Mouse (Mus musculus) cortical plate, adult 2 months (tissue): ENCODE data around the gene Pan2. TPM values are rescaled to one million over a fixed set of nuclear protein-coding genes. Genes with fewer than 3 reads are reported as not detected.
"Not testable (repeated sequence)": the region's sequence is repeated elsewhere in the genome, so short reads cannot be mapped to it uniquely, and the experiment has no call there.

Experiments used
- H3K27ac ChIP-seq: fragments of 200-500 bp; 2 replicates; pipeline ENCODE4 v1.5.1; 2012; ENCODE audit warnings: low read length, control low read depth, inconsistent platforms; ENCODE audit not compliant: insufficient read depth
- H3K4me1 ChIP-seq: fragments of 200-500 bp; 2 replicates; pipeline ENCODE4 v1.6.1; 2011; ENCODE audit warnings: low read length; ENCODE audit not compliant: control insufficient read depth, insufficient read depth
- H3K4me3 ChIP-seq: fragments of 200-500 bp; 2 replicates; pipeline ENCODE4 v1.5.1; 2011; ENCODE audit warnings: mild to moderate bottlenecking, low read length, control low read depth; ENCODE audit not compliant: insufficient read depth
- CTCF ChIP-seq: fragments of 200-500 bp; IDR thresholded peaks from 2 replicates; pipeline ENCODE4 v1.5.1; 2011; ENCODE audit warnings: mild to moderate bottlenecking, control low read depth, low read length; ENCODE audit not compliant: insufficient read depth; ENCODE audit errors: extremely low read depth
- POLR2A ChIP-seq: fragments of 200-500 bp; IDR thresholded peaks from 2 replicates; pipeline ENCODE4 v1.6.1; 2011; ENCODE audit warnings: mild to moderate bottlenecking, low read length, control low read depth; ENCODE audit not compliant: insufficient read depth; ENCODE audit errors: extremely low read depth
- polyA plus RNA-seq: library from polyadenylated mRNA; depleted of rRNA; stranded (reverse); fragments of >200 nt; gene quantifications from 2 replicates; pipeline ENCODE4 v1.2.3, GENCODE M21; 2012

The Pan2 gene
- polyA plus RNA-seq, 1 experiment: 22.8 TPM

GRCm38 (mm10) chr10:128268371-128268770, 34.8 kb upstream of the Pan2 start, which contains the start of gene Apof:
Gene Apof (plus strand): TSS chr10:128268671.
- no peak for TF ChIP-seq CTCF
- no peak for TF ChIP-seq POLR2A
- Histone ChIP-seq H3K27ac (no peak within 1 kb of the TSS), H3K4me3 (no peak within 1 kb of the TSS), H3K4me1 (0 out of 2 replicates have a peak, but pooled peaks cover 1% of the 10 kb centered on the region)

GRCm38 (mm10) chr10:128269206-128269910, 33.8 kb upstream of the Pan2 start:
- H3K27ac ChIP-seq: no peak overlapping the region
- TF ChIP-seq CTCF (no peak), POLR2A (no peak)
- 0 out of 2 replicates have a peak, but pooled peaks cover 1% of the 10 kb centered on the region for H3K4me1 ChIP-seq
- H3K4me3 ChIP-seq: no peak overlapping the region; the same call in 1 of the 2 replicates

- Histone ChIP-seq H3K27ac (0 out of 2 replicates have a peak within 1 kb of the TSS, but pooled peaks have one; percentile 11), H3K4me1 (0 out of 2 replicates have a peak, but pooled peaks cover 1% of the 10 kb centered on the region), H3K4me3 (peak within 1 kb of the TSS; percentile 78)
- TF ChIP-seq CTCF: no peak
- peak; percentile 91 for TF ChIP-seq POLR2A
These were observed 32.8 kb upstream of the Pan2 start, which contains the start of gene Stat2 for GRCm38 (mm10) chr10:128270287-128270841. Gene Stat2 (plus strand): TSS chr10:128270559.

- 0 out of 2 replicates have a peak, but pooled peaks cover 1% of the 10 kb centered on the region for H3K4me1 ChIP-seq
- H3K27ac ChIP-seq: 0 out of 2 replicates have a peak overlapping the region, but pooled peaks have one; percentile 11
- TF ChIP-seq POLR2A (no peak), CTCF (no peak)
- peak overlapping the region; percentile 78 for H3K4me3 ChIP-seq
These were observed 32.3 kb upstream of the Pan2 start for GRCm38 (mm10) chr10:128270866-128271265.

GRCm38 (mm10) chr10:128271883-128272282, 31.3 kb upstream of the Pan2 start:
- Histone ChIP-seq H3K4me1 (0 out of 2 replicates have a peak, but pooled peaks cover 1% of the 10 kb centered on the region), H3K4me3 (no peak overlapping the region), H3K27ac (no peak overlapping the region)
- no peak for TF ChIP-seq CTCF
- TF ChIP-seq POLR2A: no peak

- not testable (repeated sequence) for H3K4me3 ChIP-seq, H3K4me1 ChIP-seq, H3K27ac ChIP-seq
These were observed 30.2 kb upstream of the Pan2 start for GRCm38 (mm10) chr10:128272819-128273439.

- H3K27ac ChIP-seq, H3K4me3 ChIP-seq, H3K4me1 ChIP-seq: not testable (repeated sequence)
These were observed 27.8 kb upstream of the Pan2 start for GRCm38 (mm10) chr10:128275374-128275773.

- Histone ChIP-seq H3K27ac (no peak overlapping the region), H3K4me3 (no peak overlapping the region), H3K4me1 (no peaks in the 10 kb centered on the region)
- no peak for TF ChIP-seq POLR2A
- TF ChIP-seq CTCF: no peak
These were observed 25.0 kb upstream of the Pan2 start for GRCm38 (mm10) chr10:128278158-128278557.

- no peak overlapping the region for H3K4me3 ChIP-seq
- TF ChIP-seq POLR2A (no peak), CTCF (no peak)
- H3K4me1 ChIP-seq: no peaks in the 10 kb centered on the region
- H3K27ac ChIP-seq: no peak overlapping the region
These were observed 22.2 kb upstream of the Pan2 start for GRCm38 (mm10) chr10:128280943-128281342.

- TF ChIP-seq POLR2A (no peak), CTCF (no peak)
- Histone ChIP-seq H3K4me1 (no peaks in the 10 kb centered on the region), H3K27ac (no peak overlapping the region), H3K4me3 (no peak overlapping the region)
These were observed 21.5 kb upstream of the Pan2 start for GRCm38 (mm10) chr10:128281682-128282081.
